In genomic region chr17:56302363-56302996, GRCm38 (mm10) we compare ENCODE assay signal across 10 mouse cellular contexts. TPM values are rescaled to one million over a fixed set of nuclear protein-coding genes. Genes with fewer than 3 reads are reported as not detected.
DNase-seq lines count a peak whose midpoint lies in the region; ATAC-seq lines count a peak whose summit lies in the region.
"Had no signal": no experiment of that assay in that cellular context is flagged by ENCODE, and none has a peak within 500 bp of the region (broad histone marks: within the 10 kb centered on the region; RNA-seq: fewer than 3 reads in every experiment).

No protein-coding gene starts in this region.

- H3K36me3 ChIP-seq in heart, embryonic 11.5 days (ENCODE audit: control insufficient read depth, insufficient read depth, low read length), result peaks cover 9% of the 10 kb centered on the region; the same call in 1 of the 2 replicates
- peaks cover 20% of the 10 kb centered on the region for H3K36me3 ChIP-seq in limb, embryonic 15.5 days
- no peaks in the 10 kb centered on the region; the same call in 1 of the 2 replicates for H3K36me3 ChIP-seq in stomach, embryonic 14.5 days (ENCODE audit: control insufficient read depth, insufficient read depth, low read length)

- peak overlapping the region; percentile 87 for H3K4me3 ChIP-seq in heart, embryonic 11.5 days (ENCODE audit: low read depth, low read length)
- H3K4me3 ChIP-seq in limb, embryonic 15.5 days, result peak overlapping the region; percentile 70
- peak overlapping the region; percentile 76; the same call in 1 of the 2 replicates for H3K4me3 ChIP-seq in stomach, embryonic 14.5 days (ENCODE audit: low read depth, low read length)

- H3K9me3 ChIP-seq in heart, embryonic 11.5 days (replicated peaks; ENCODE audit: control insufficient read depth, low read length), result no peaks in the 10 kb centered on the region
- no peaks in the 10 kb centered on the region for H3K9me3 ChIP-seq in limb, embryonic 15.5 days
- H3K9me3 ChIP-seq in stomach, embryonic 14.5 days (ENCODE audit: control insufficient read depth, low read depth, low read length), result no peaks in the 10 kb centered on the region

- H3K4me1 ChIP-seq in heart, embryonic 11.5 days (ENCODE audit: control insufficient read depth, insufficient read depth, low read length), result peaks cover 25% of the 10 kb centered on the region
- peaks cover 45% of the 10 kb centered on the region for H3K4me1 ChIP-seq in limb, embryonic 15.5 days
- H3K4me1 ChIP-seq in stomach, embryonic 14.5 days (ENCODE audit: control insufficient read depth, insufficient read depth, low read length), result peaks cover 34% of the 10 kb centered on the region

- H3K27me3 ChIP-seq in heart, embryonic 11.5 days (ENCODE audit: control insufficient read depth, insufficient read depth, low read length), result no peaks in the 10 kb centered on the region
- H3K27me3 ChIP-seq in limb, embryonic 15.5 days, result no peaks in the 10 kb centered on the region
- H3K27me3 ChIP-seq in stomach, embryonic 14.5 days (ENCODE audit: control insufficient read depth, insufficient read depth, low read length), result no peaks in the 10 kb centered on the region
- H3K27me3 ChIP-seq: Patski had no signal

- peak overlapping the region; percentile 93 for H3K27ac ChIP-seq in heart, embryonic 11.5 days (ENCODE audit: low read depth, low read length)
- H3K27ac ChIP-seq in limb, embryonic 15.5 days, result peak overlapping the region; percentile 86
- H3K27ac ChIP-seq in stomach, embryonic 14.5 days (ENCODE audit: low read length), result peak overlapping the region; percentile 71

- peak; percentile 64; the same call in 1 of the 2 replicates for ATAC-seq in heart, embryonic 11.5 days (replicated peaks; ENCODE audit: insufficient number of reproducible peaks, low FRiP score, low TSS enrichment)
- peak; percentile 6; the same call in 1 of the 2 replicates for ATAC-seq in limb, embryonic 15.5 days (ENCODE audit: insufficient number of reproducible peaks, low FRiP score, low TSS enrichment, low read depth)
- 0 out of 2 replicates have a peak, but pooled peaks have one; percentile 2 for ATAC-seq in stomach, embryonic 14.5 days (ENCODE audit: insufficient number of reproducible peaks, insufficient read depth, low FRiP score, low read depth)

- no peak for DNase-seq in heart, adult 9 months (ENCODE audit: low spot score in 2 of 2)
- peak; percentile 81 for DNase-seq in adrenal gland, postnatal 14 days
- peak; percentile 49 for DNase-seq in heart, postnatal 4 days
- DNase-seq in Muller cell, postnatal 12 days (ENCODE audit: inconsistent ontology term), result no peak
- no peak for DNase-seq in ovary, postnatal 14 days (ENCODE audit: low spot score)

- H3K9ac ChIP-seq in heart, embryonic 11.5 days (ENCODE audit: low read depth, low read length), result peak overlapping the region; percentile 89
- no peak overlapping the region; the same call in 1 of the 2 replicates for H3K9ac ChIP-seq in limb, embryonic 15.5 days
- no peak overlapping the region; the same call in 1 of the 2 replicates for H3K9ac ChIP-seq in stomach, embryonic 14.5 days (replicated peaks; ENCODE audit: low read depth, low read length)

- WGBS in heart, embryonic 11.5 days (ENCODE audit: insufficient replicate concordance), result 27% methylated on average over 13 of the region's 13 CpGs
- 26% methylated on average over 13 of the region's 13 CpGs for WGBS in limb, embryonic 15.5 days
- WGBS in stomach, embryonic 14.5 days, result 31% methylated on average over 13 of the region's 13 CpGs

- H3K4me2 ChIP-seq in heart, embryonic 11.5 days, result peak overlapping the region; percentile 100
- peak overlapping the region; percentile 99 for H3K4me2 ChIP-seq in limb, embryonic 15.5 days
- peak overlapping the region; percentile 98 for H3K4me2 ChIP-seq in stomach, embryonic 14.5 days (replicated peaks; ENCODE audit: low read depth, low read length)

RNA-seq across cellular contexts. Expression of gene Uhrf1, which starts 0.6 kb away (rescaled TPM):
- 53.0 and 62.4 TPM in 2 replicates for polyA plus RNA-seq in heart, embryonic 11.5 days (2014; fragmentation: Nextera tagmentation; extraction: Ambion mirVana)
- total RNA-seq in adrenal gland, postnatal 14 days (2021), result 25.6 and 29.3 TPM in 2 replicates
- total RNA-seq in heart, postnatal 4 days (2021), result 10 to 100 TPM; 71.8 to 76.7 TPM
- 107 and 108 TPM in 2 replicates for polyA plus RNA-seq in limb, embryonic 15.5 days (2015; fragmentation: Nextera tagmentation; extraction: Ambion mirVana)
- 77.6 and 85.2 TPM in 2 replicates for polyA plus RNA-seq in stomach, embryonic 14.5 days (2014; fragmentation: Nextera tagmentation; extraction: Ambion mirVana)

RNA-seq across cellular contexts. Expression of gene Arrdc5, which starts 2.4 kb away (rescaled TPM):
- not detected in 2 replicates for polyA plus RNA-seq in heart, embryonic 11.5 days (2014; fragmentation: Nextera tagmentation; extraction: Ambion mirVana)
- not detected in 2 replicates for total RNA-seq in adrenal gland, postnatal 14 days (2021)
- total RNA-seq in heart, postnatal 4 days (2021), result not detected
- not detected in 2 replicates for polyA plus RNA-seq in limb, embryonic 15.5 days (2015; fragmentation: Nextera tagmentation; extraction: Ambion mirVana)
- polyA plus RNA-seq in stomach, embryonic 14.5 days (2014; fragmentation: Nextera tagmentation; extraction: Ambion mirVana), result not detected in 2 replicates
- total RNA-seq: heart, postnatal 36 days had no signal
- polyA plus RNA-seq: Patski had no signal

RNA-seq across cellular contexts. Expression of gene Plin3, which starts 9.8 kb away (rescaled TPM):
- 58.8 and 77.3 TPM in 2 replicates for polyA plus RNA-seq in heart, embryonic 11.5 days (2014; fragmentation: Nextera tagmentation; extraction: Ambion mirVana)
- 76.9 and 106 TPM in 2 replicates for total RNA-seq in adrenal gland, postnatal 14 days (2021)
- 10 to 100 TPM; 56.3 to 65.7 TPM for total RNA-seq in heart, postnatal 4 days (2021)
- polyA plus RNA-seq in limb, embryonic 15.5 days (2015; fragmentation: Nextera tagmentation; extraction: Ambion mirVana), result 94.2 and 114 TPM in 2 replicates
- polyA plus RNA-seq in stomach, embryonic 14.5 days (2014; fragmentation: Nextera tagmentation; extraction: Ambion mirVana), result 70.1 and 76.6 TPM in 2 replicates

RNA-seq across cellular contexts. Expression of gene Kdm4b, which starts 23.4 kb away (rescaled TPM):
- polyA plus RNA-seq in heart, embryonic 11.5 days (2014; fragmentation: Nextera tagmentation; extraction: Ambion mirVana), result 19.6 and 22.8 TPM in 2 replicates
- 40.1 and 46.2 TPM in 2 replicates for total RNA-seq in adrenal gland, postnatal 14 days (2021)
- 10 to 100 TPM; 38.9 to 40.5 TPM for total RNA-seq in heart, postnatal 4 days (2021)
- polyA plus RNA-seq in limb, embryonic 15.5 days (2015; fragmentation: Nextera tagmentation; extraction: Ambion mirVana), result 35.9 and 37.3 TPM in 2 replicates
- 28.9 and 34.9 TPM in 2 replicates for polyA plus RNA-seq in stomach, embryonic 14.5 days (2014; fragmentation: Nextera tagmentation; extraction: Ambion mirVana)

RNA-seq across cellular contexts. Expression of gene Ticam1, which starts 25.9 kb away (rescaled TPM):
- 10.4 and 11.4 TPM in 2 replicates for polyA plus RNA-seq in heart, embryonic 11.5 days (2014; fragmentation: Nextera tagmentation; extraction: Ambion mirVana)
- 18.7 and 20.9 TPM in 2 replicates for total RNA-seq in adrenal gland, postnatal 14 days (2021)
- total RNA-seq in heart, postnatal 4 days (2021), result 10 to 100 TPM; 10.3 to 10.8 TPM
- polyA plus RNA-seq in limb, embryonic 15.5 days (2015; fragmentation: Nextera tagmentation; extraction: Ambion mirVana), result 7.1 and 8.6 TPM in 2 replicates
- 7.0 and 8.1 TPM in 2 replicates for polyA plus RNA-seq in stomach, embryonic 14.5 days (2014; fragmentation: Nextera tagmentation; extraction: Ambion mirVana)

Comparison
In these comparisons a context has a peak if more than half of its experiments do, and no peak if none do; other contexts are left out.
1. DNase-seq: peak in adrenal gland, postnatal 14 days (single experiment) and heart, postnatal 4 days (single experiment); none in heart, adult 9 months (0 of 2), Muller cell, postnatal 12 days (single experiment) and ovary, postnatal 14 days (single experiment).
2. ATAC-seq: peak in every context shown above with its lines; median percentile 64 in heart, embryonic 11.5 days; 6 in limb, embryonic 15.5 days; 2 in stomach, embryonic 14.5 days.
3. Peak in every context shown above with its lines, with median percentiles within 50 percentile points of each other: H3K27ac ChIP-seq, H3K4me2 ChIP-seq and H3K4me3 ChIP-seq.